Mouse (Mus musculus) erythroblast, embryonic 14.5 days (primary cell): ENCODE measurements around the gene Olfr1555-ps1. TPM values are rescaled to one million over a fixed set of nuclear protein-coding genes. Genes with fewer than 3 reads are reported as not detected.
"Not testable (repeated sequence)": the region's sequence is repeated elsewhere in the genome, so short reads cannot be mapped to it uniquely, and the experiment has no call there.

Experiments
- H3K27me3 ChIP-seq: 2 replicates; pipeline ENCODE4 v1.6.1; 2012; ENCODE audit warnings: inconsistent platforms; ENCODE audit not compliant: control insufficient read depth
- H3K36me3 ChIP-seq: 2 replicates; pipeline ENCODE4 v1.6.1; 2012; ENCODE audit warnings: mild to moderate bottlenecking, inconsistent platforms; ENCODE audit not compliant: control insufficient read depth
- H3K4me1 ChIP-seq: 2 replicates; pipeline ENCODE4 v1.6.1; 2012; ENCODE audit warnings: inconsistent platforms; ENCODE audit not compliant: control insufficient read depth
- H3K4me3 ChIP-seq: replicated peaks from 2 replicates; pipeline ENCODE3; 2012; ENCODE audit warnings: moderate library complexity, mild to moderate bottlenecking, inconsistent platforms
- H3K9me3 ChIP-seq: 2 replicates; pipeline ENCODE4 v1.6.1; 2012; ENCODE audit warnings: low read length, inconsistent platforms, mixed read lengths; ENCODE audit not compliant: control insufficient read depth
- GATA1 ChIP-seq: IDR thresholded peaks from 2 replicates; pipeline ENCODE4 v1.6.1; 2012; ENCODE audit warnings: low read length, inconsistent platforms, mixed read lengths
- TAL1 ChIP-seq: IDR thresholded peaks from 3 replicates; pipeline ENCODE4 v1.6.1; 2012; ENCODE audit warnings: low read length, inconsistent platforms, mixed read lengths
- polyA plus RNA-seq: library from polyadenylated mRNA; stranded (reverse); fragments of >175 nt; gene quantifications from 2 replicates; pipeline ENCODE4 v1.2.3, GENCODE M21; 2012

Gene Olfr1555-ps1
- polyA plus RNA-seq, result not detected in 2 replicates

- not testable (repeated sequence) for H3K4me3 ChIP-seq, H3K4me1 ChIP-seq, H3K27me3 ChIP-seq, H3K9me3 ChIP-seq, H3K36me3 ChIP-seq
These were observed at the start of gene Olfr1555-ps1 for GRCm38 (mm10) chr19:12170062-12170599. TSS of gene Olfr1555-ps1 (minus strand) at chr19:12170112.

GRCm38 (mm10) chr19:12200334-12200733 lies 30.4 kb upstream of the Olfr1555-ps1 start, which contains the start of gene Olfr1431:
TSS of gene Olfr1431 (plus strand) at chr19:12200634.
- TF ChIP-seq TAL1, result no peak
- TF ChIP-seq GATA1, result no peak
- Histone ChIP-seq H3K36me3 (no peaks in the 10 kb centered on the region), H3K4me3 (no peak within 1 kb of the TSS), H3K27me3 (no peaks in the 10 kb centered on the region), H3K4me1 (no peaks in the 10 kb centered on the region), H3K9me3 (no peaks in the 10 kb centered on the region)

GRCm38 (mm10) chr19:12199076-12199475 lies 29.2 kb upstream of the Olfr1555-ps1 start:
- H3K4me1 ChIP-seq, H3K9me3 ChIP-seq, H3K27me3 ChIP-seq, H3K4me3 ChIP-seq, H3K36me3 ChIP-seq: not testable (repeated sequence)

- H3K9me3 ChIP-seq, H3K4me1 ChIP-seq, H3K4me3 ChIP-seq, H3K27me3 ChIP-seq, H3K36me3 ChIP-seq: not testable (repeated sequence)
These were observed 5.5 kb upstream of the Olfr1555-ps1 start for GRCm38 (mm10) chr19:12175431-12175830.

GRCm38 (mm10) chr19:12145452-12145851 lies 24.5 kb downstream of the Olfr1555-ps1 start:
- Histone ChIP-seq H3K9me3 (no peaks in the 10 kb centered on the region), H3K36me3 (no peaks in the 10 kb centered on the region), H3K4me1 (no peaks in the 10 kb centered on the region), H3K4me3 (no peak overlapping the region), H3K27me3 (no peaks in the 10 kb centered on the region)
- TF ChIP-seq GATA1 (no peak), TAL1 (no peak)

- H3K4me1 ChIP-seq, result no peaks in the 10 kb centered on the region
- H3K27me3 ChIP-seq, result no peaks in the 10 kb centered on the region
- H3K36me3 ChIP-seq, result no peaks in the 10 kb centered on the region
- no peaks in the 10 kb centered on the region for H3K9me3 ChIP-seq
- H3K4me3 ChIP-seq, result no peak overlapping the region
- TF ChIP-seq GATA1, result no peak
- TF ChIP-seq TAL1, result no peak
These were observed 26.6 kb downstream of the Olfr1555-ps1 start for GRCm38 (mm10) chr19:12143356-12143755.

GRCm38 (mm10) chr19:12134289-12134688 lies 35.6 kb downstream of the Olfr1555-ps1 start:
- no peaks in the 10 kb centered on the region for H3K27me3 ChIP-seq
- no peak overlapping the region for H3K4me3 ChIP-seq
- H3K4me1 ChIP-seq, result no peaks in the 10 kb centered on the region
- TF ChIP-seq GATA1 (no peak), TAL1 (no peak)
- H3K36me3 ChIP-seq, result no peaks in the 10 kb centered on the region
- no peaks in the 10 kb centered on the region for H3K9me3 ChIP-seq

GRCm38 (mm10) chr19:12123103-12123502 lies 46.8 kb downstream of the Olfr1555-ps1 start, which contains the start of gene Olfr76:
TSS of gene Olfr76 (minus strand) at chr19:12123203.
- no peak within 1 kb of the TSS for H3K4me3 ChIP-seq
- TF ChIP-seq TAL1 (no peak), GATA1 (no peak)
- H3K9me3 ChIP-seq, result no peaks in the 10 kb centered on the region
- no peaks in the 10 kb centered on the region for H3K4me1 ChIP-seq
- H3K36me3 ChIP-seq, result no peaks in the 10 kb centered on the region
- H3K27me3 ChIP-seq, result no peaks in the 10 kb centered on the region

GRCm38 (mm10) chr19:12116464-12116863 lies 53.4 kb downstream of the Olfr1555-ps1 start:
- Histone ChIP-seq H3K27me3 (no peaks in the 10 kb centered on the region), H3K9me3 (no peaks in the 10 kb centered on the region), H3K36me3 (no peaks in the 10 kb centered on the region), H3K4me1 (no peaks in the 10 kb centered on the region), H3K4me3 (no peak overlapping the region)
- TF ChIP-seq GATA1 (no peak), TAL1 (no peak)

- H3K4me1 ChIP-seq, result no peaks in the 10 kb centered on the region
- no peak within 1 kb of the TSS for H3K4me3 ChIP-seq
- H3K36me3 ChIP-seq, result no peaks in the 10 kb centered on the region
- H3K27me3 ChIP-seq, result no peaks in the 10 kb centered on the region
- no peaks in the 10 kb centered on the region for H3K9me3 ChIP-seq
- TF ChIP-seq TAL1, result no peak
- TF ChIP-seq GATA1, result no peak
These were observed 54.1 kb downstream of the Olfr1555-ps1 start, which contains the start of gene Olfr1428 for GRCm38 (mm10) chr19:12115797-12116196. TSS of gene Olfr1428 (minus strand) at chr19:12115897.

Other genes starting within 250 kb of the Olfr1555-ps1 start
- 0.53 and 0.59 TPM in 2 replicates for gene Osbp, start 204.2 kb downstream of the Olfr1555-ps1 start, polyA plus RNA-seq
- gene Olfr1423, start 128.8 kb downstream of the Olfr1555-ps1 start, polyA plus RNA-seq, result not detected in 2 replicates
- gene Olfr1424, start 107.4 kb downstream of the Olfr1555-ps1 start, polyA plus RNA-seq, result not detected in 2 replicates
- not detected in 2 replicates for gene Olfr1425, start 92.4 kb downstream of the Olfr1555-ps1 start, polyA plus RNA-seq
- gene Olfr1426, start 78.1 kb downstream of the Olfr1555-ps1 start, polyA plus RNA-seq, result not detected in 2 replicates
- not detected in 2 replicates for gene Olfr1427, start 66.8 kb downstream of the Olfr1555-ps1 start, polyA plus RNA-seq
- not detected in 2 replicates for gene Olfr1428, start 54.2 kb downstream of the Olfr1555-ps1 start, polyA plus RNA-seq
- not detected in 2 replicates for gene Olfr76, start 46.9 kb downstream of the Olfr1555-ps1 start, polyA plus RNA-seq
- not detected in 2 replicates for gene Olfr1431, start 30.5 kb upstream of the Olfr1555-ps1 start, polyA plus RNA-seq
- not detected in 2 replicates for gene Olfr1432, start 62.5 kb upstream of the Olfr1555-ps1 start, polyA plus RNA-seq
- not detected in 2 replicates for gene Olfr262, start 71.5 kb upstream of the Olfr1555-ps1 start, polyA plus RNA-seq
- gene Olfr235, start 90.9 kb upstream of the Olfr1555-ps1 start, polyA plus RNA-seq, result not detected in 2 replicates
- not detected in 2 replicates for gene Olfr1434, start 109.7 kb upstream of the Olfr1555-ps1 start, polyA plus RNA-seq
- gene Olfr1436, start 129.0 kb upstream of the Olfr1555-ps1 start, polyA plus RNA-seq, result not detected in 2 replicates
- not detected in 2 replicates for gene Olfr1437, start 155.0 kb upstream of the Olfr1555-ps1 start, polyA plus RNA-seq
- gene Olfr1438-ps1, start 165.8 kb upstream of the Olfr1555-ps1 start, polyA plus RNA-seq, result not detected in 2 replicates
- gene Olfr1440, start 217.2 kb upstream of the Olfr1555-ps1 start, polyA plus RNA-seq, result not detected in 2 replicates
- 0.02 TPM in 1 of 2 replicates, not detected in the other for gene Olfr1441, start 247.3 kb upstream of the Olfr1555-ps1 start, polyA plus RNA-seq